Mouse (Mus musculus) lung, postnatal 0 days (tissue): ENCODE data around the gene Toe1. TPM values are rescaled to one million over a fixed set of nuclear protein-coding genes. Genes with fewer than 3 reads are reported as not detected.
"Not testable (repeated sequence)": the region's sequence is repeated elsewhere in the genome, so short reads cannot be mapped to it uniquely, and the experiment has no call there.

Experiments used
- ATAC-seq: fragments of 200-750 bp; cut with Nextera tagmentation; 2 replicates; pipeline ENCODE4 v1.8.0; 2017; ENCODE audit warnings: moderate library complexity
- DNase-seq: peaks from one replicate; pipeline ENCODE4 v3.0.0-alpha.2; 2016; ENCODE audit warnings: low spot score
- H3K27ac ChIP-seq: fragments of 300-500 bp; sonication (generic); 2 replicates; pipeline ENCODE4 v1.5.1; 2014; ENCODE audit warnings: antibody characterized with exemption, mild to moderate bottlenecking, low read length, mixed read lengths
- H3K27me3 ChIP-seq: fragments of 300-500 bp; sonication (generic); replicated peaks from 2 replicates; pipeline ENCODE4 v1.6.1; 2014; ENCODE audit warnings: low read length, mixed read lengths; ENCODE audit not compliant: insufficient read depth
- H3K36me3 ChIP-seq: fragments of 300-500 bp; sonication (generic); 2 replicates; pipeline ENCODE4 v1.6.1; 2014; ENCODE audit warnings: low read length, mixed read lengths; ENCODE audit not compliant: insufficient read depth
- H3K4me1 ChIP-seq: fragments of 300-500 bp; sonication (generic); 2 replicates; pipeline ENCODE4 v1.6.1; 2014; ENCODE audit warnings: antibody characterized with exemption, low read depth, low read length, mixed read lengths; ENCODE audit not compliant: insufficient read depth
- H3K4me2 ChIP-seq: fragments of 300-500 bp; sonication (generic); replicated peaks from 2 replicates; pipeline ENCODE4 v1.6.1; 2014; ENCODE audit warnings: low read depth, mild to moderate bottlenecking, low read length, moderate library complexity, mixed read lengths
- H3K4me3 ChIP-seq: fragments of 300-500 bp; sonication (generic); 2 replicates; pipeline ENCODE4 v1.5.1; 2014; ENCODE audit warnings: low read depth, low read length
- H3K9ac ChIP-seq: fragments of 300-500 bp; sonication (generic); replicated peaks from 2 replicates; pipeline ENCODE4 v1.6.1; 2014; ENCODE audit warnings: low read depth, mild to moderate bottlenecking
- H3K9me3 ChIP-seq: fragments of 300-500 bp; sonication (generic); 2 replicates; pipeline ENCODE4 v1.6.1; 2016; ENCODE audit warnings: low read length, mixed read lengths
- CTCF ChIP-seq: IDR thresholded peaks from 2 replicates; pipeline ENCODE4 v1.5.1; 2016; ENCODE audit warnings: antibody characterized with exemption, mild to moderate bottlenecking
- EP300 ChIP-seq: IDR thresholded peaks from 2 replicates; pipeline ENCODE4 v1.6.1; 2016; ENCODE audit warnings: antibody characterized with exemption, mild to moderate bottlenecking, control low read depth
- WGBS: fragments of 180-500 bp; shearing (Covaris S2); extraction: QIAGEN DNeasy Blood & Tissue Kit; methylation state at CpG from one replicate; pipeline ENCODE4 v1.1.7; 2014; 5-methylcytosine and 5-hydroxymethylcytosine counted together
- polyA plus RNA-seq: library from polyadenylated mRNA; unstranded; fragments of >200 nt; fragmentation: Nextera tagmentation; extraction: Ambion mirVana; gene quantifications from 2 replicates; pipeline ENCODE4 v1.2.1, GENCODE M21; 2015

Toe1 gene
- 19.6 and 20.7 TPM in 2 replicates for polyA plus RNA-seq

GRCm38 (mm10) chr4:116807197-116808129 lies at the start of gene Toe1, which contains the start of gene Mutyh:
Toe1 (minus strand) TSS chr4:116807640.
Mutyh (plus strand) TSS chr4:116807723.
- under 1% methylated on average over 58 of the region's 58 CpGs for WGBS
- ATAC-seq, result peak; percentile 99
- no peak for TF ChIP-seq EP300
- peak; percentile 41 for TF ChIP-seq CTCF

GRCm38 (mm10) chr4:116857203-116857602 lies 49.8 kb upstream of the Toe1 start:
- Histone ChIP-seq H3K36me3 (no peaks in the 10 kb centered on the region), H3K9ac (no peak overlapping the region), H3K4me1 (no peaks in the 10 kb centered on the region), H3K4me2 (no peak overlapping the region), H3K27ac (no peak overlapping the region), H3K4me3 (no peak overlapping the region), H3K9me3 (no peaks in the 10 kb centered on the region), H3K27me3 (no peaks in the 10 kb centered on the region)
- DNase-seq (no peak), ATAC-seq (no peak)
- TF ChIP-seq CTCF (no peak), EP300 (no peak)
- 89% methylated on average over 10 of the region's 10 CpGs for WGBS

More at GRCm38 (mm10) chr4:116807197-116808129, at the start of gene Toe1, which contains the start of gene Mutyh:
- peak; percentile 100 for DNase-seq
- H3K9ac ChIP-seq, result peak within 1 kb of the TSS; percentile 67
- peak within 1 kb of the TSS; percentile 79 for H3K27ac ChIP-seq
- no peaks in the 10 kb centered on the region for H3K9me3 ChIP-seq
- H3K36me3 ChIP-seq, result peaks cover 9% of the 10 kb centered on the region; the same call in 1 of the 2 replicates
- H3K4me1 ChIP-seq, result peaks cover 3% of the 10 kb centered on the region; the same call in 1 of the 2 replicates
- peak within 1 kb of the TSS; percentile 63 for H3K4me2 ChIP-seq
- H3K27me3 ChIP-seq, result no peaks in the 10 kb centered on the region
- H3K4me3 ChIP-seq, result peak within 1 kb of the TSS; percentile 77

GRCm38 (mm10) chr4:116854286-116854685 lies 46.8 kb upstream of the Toe1 start:
- Histone ChIP-seq H3K4me1 (no peaks in the 10 kb centered on the region), H3K9me3 (no peaks in the 10 kb centered on the region), H3K4me3 (no peak overlapping the region), H3K9ac (no peak overlapping the region), H3K36me3 (no peaks in the 10 kb centered on the region), H3K27me3 (no peaks in the 10 kb centered on the region), H3K4me2 (no peak overlapping the region), H3K27ac (no peak overlapping the region)
- TF ChIP-seq EP300 (no peak), CTCF (no peak)
- no peak for DNase-seq
- 31% methylated on average over 2 of the region's 2 CpGs for WGBS
- no peak for ATAC-seq

GRCm38 (mm10) chr4:116849901-116850300 lies 42.5 kb upstream of the Toe1 start:
- no peak for ATAC-seq
- TF ChIP-seq EP300 (no peak), CTCF (no peak)
- WGBS, result 63% methylated on average over 3 of the region's 3 CpGs

GRCm38 (mm10) chr4:116844324-116844723 lies 36.9 kb upstream of the Toe1 start:
- Histone ChIP-seq H3K36me3 (no peaks in the 10 kb centered on the region), H3K9ac (no peak overlapping the region), H3K9me3 (no peaks in the 10 kb centered on the region), H3K4me1 (no peaks in the 10 kb centered on the region), H3K4me3 (no peak overlapping the region), H3K27me3 (no peaks in the 10 kb centered on the region), H3K27ac (no peak overlapping the region), H3K4me2 (no peak overlapping the region)
- DNase-seq (no peak), ATAC-seq (no peak)
- 86% methylated on average over 3 of the region's 3 CpGs for WGBS
- no peak for TF ChIP-seq EP300
- TF ChIP-seq CTCF, result no peak

More at GRCm38 (mm10) chr4:116849901-116850300, 42.5 kb upstream of the Toe1 start:
- H3K4me2 ChIP-seq, result no peak overlapping the region
- no peaks in the 10 kb centered on the region for H3K4me1 ChIP-seq
- H3K4me3 ChIP-seq, result no peak overlapping the region
- H3K36me3 ChIP-seq, result no peaks in the 10 kb centered on the region
- DNase-seq, result no peak
- H3K9ac ChIP-seq, result no peak overlapping the region
- no peaks in the 10 kb centered on the region for H3K27me3 ChIP-seq
- H3K27ac ChIP-seq, result no peak overlapping the region
- no peaks in the 10 kb centered on the region for H3K9me3 ChIP-seq

GRCm38 (mm10) chr4:116840841-116841240 lies 33.4 kb upstream of the Toe1 start:
- H3K27ac ChIP-seq, result no peak overlapping the region
- no peak overlapping the region for H3K4me2 ChIP-seq
- no peaks in the 10 kb centered on the region for H3K27me3 ChIP-seq
- no peak for ATAC-seq
- no peaks in the 10 kb centered on the region for H3K9me3 ChIP-seq
- H3K36me3 ChIP-seq, result no peaks in the 10 kb centered on the region
- no peaks in the 10 kb centered on the region for H3K4me1 ChIP-seq
- H3K4me3 ChIP-seq, result no peak overlapping the region
- WGBS, result 70% methylated on average over 6 of the region's 6 CpGs
- TF ChIP-seq EP300, result no peak
- no peak for TF ChIP-seq CTCF
- H3K9ac ChIP-seq, result no peak overlapping the region
- DNase-seq, result no peak

GRCm38 (mm10) chr4:116840096-116840495 lies 32.7 kb upstream of the Toe1 start:
- DNase-seq, H3K4me2 ChIP-seq, ATAC-seq, H3K27ac ChIP-seq, H3K27me3 ChIP-seq, H3K9ac ChIP-seq, H3K36me3 ChIP-seq, H3K4me1 ChIP-seq, H3K4me3 ChIP-seq, H3K9me3 ChIP-seq: not testable (repeated sequence)
- 21% methylated on average over 18 of the region's 29 CpGs for WGBS
